Mouse (Mus musculus) olfactory bulb, adult 2 months (tissue): Measurements from ENCODE around the gene Mtch1.

Source experiments
- CTCF ChIP-seq: fragments of 200-500 bp; IDR thresholded peaks from 2 replicates; pipeline ENCODE4 v1.5.1; 2012; ENCODE audit warnings: low read depth, mild to moderate bottlenecking, low read length, moderate library complexity; ENCODE audit not compliant: insufficient read depth
- POLR2A ChIP-seq: fragments of 200-500 bp; IDR thresholded peaks from 2 replicates; pipeline ENCODE4 v1.6.1; 2012; ENCODE audit warnings: mild to moderate bottlenecking, low read depth, low read length, moderate library complexity; ENCODE audit not compliant: insufficient read depth

DNA sequence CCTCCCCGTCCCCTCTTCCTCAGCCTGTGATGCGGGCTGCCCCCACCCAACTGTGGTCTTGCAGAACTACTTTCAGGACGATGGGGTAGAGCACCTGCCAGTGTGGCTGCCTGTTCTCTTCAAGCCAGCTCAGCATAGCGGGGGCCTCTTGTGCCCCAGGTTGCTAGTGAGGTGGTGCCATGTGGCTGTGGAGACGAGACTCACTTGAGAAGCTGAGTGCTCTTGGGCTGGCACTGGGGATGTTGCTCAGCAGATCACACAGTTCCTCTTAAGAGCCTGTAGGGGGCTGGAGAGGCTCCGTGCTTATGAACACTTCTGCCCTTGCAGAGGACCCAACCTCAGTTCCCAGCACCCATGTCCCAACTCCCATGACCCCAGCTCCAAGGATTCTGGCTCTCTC lies 49.9 kb downstream of the Mtch1 start:
- TF ChIP-seq CTCF (no peak), POLR2A (no peak)
